Mouse (Mus musculus): Measurements from ENCODE around the gene Fbxl13.

Fbxl13 gene

GRCm38 (mm10) chr5:21645439-21646132, at the start of gene Fbxl13, which contains the start of gene Armc10:
Fbxl13 (minus strand) TSS chr5:21645634.
Armc10 (plus strand) TSS chr5:21645813.
- DNase-seq (ENCODE audit: low spot score): peak; percentile 90

DNA sequence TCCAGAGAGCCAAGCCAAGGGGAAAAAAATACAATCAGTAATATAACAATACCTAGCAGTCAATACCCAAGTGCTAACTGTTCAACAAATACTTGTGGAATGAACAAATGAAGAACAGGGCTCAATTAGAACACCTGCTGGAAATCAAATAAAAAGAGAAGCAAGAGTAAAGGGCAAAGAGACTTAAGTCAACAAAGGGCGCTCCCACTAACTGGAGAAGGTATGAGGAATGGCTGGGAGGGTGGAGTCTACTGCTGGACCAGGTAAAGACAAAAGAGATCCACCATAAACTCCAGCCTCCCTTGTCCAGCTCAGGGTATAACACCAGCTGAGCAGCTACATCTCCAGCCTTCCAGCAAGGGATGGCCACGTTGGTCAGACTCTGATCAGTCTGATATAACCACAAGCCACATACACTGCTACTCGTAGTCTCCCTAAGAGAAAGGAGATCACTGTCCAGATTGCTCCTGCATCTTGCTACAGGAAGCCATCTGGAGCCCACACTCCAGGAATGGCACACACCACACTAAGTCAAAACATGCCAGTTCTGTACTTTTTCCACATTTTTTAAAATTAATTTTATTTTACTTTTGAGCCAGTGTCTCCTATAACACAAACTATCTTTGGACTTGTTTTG, 49.5 kb upstream of the Fbxl13 start:
- DNase-seq (ENCODE audit: low spot score): no peak

- DNase-seq (ENCODE audit: low spot score): no peak
These were observed 48.0 kb upstream of the Fbxl13 start for GRCm38 (mm10) chr5:21693372-21693870.

GRCm38 (mm10) chr5:21692230-21692629, 46.8 kb upstream of the Fbxl13 start:
- no peak for DNase-seq (ENCODE audit: low spot score)

DNA sequence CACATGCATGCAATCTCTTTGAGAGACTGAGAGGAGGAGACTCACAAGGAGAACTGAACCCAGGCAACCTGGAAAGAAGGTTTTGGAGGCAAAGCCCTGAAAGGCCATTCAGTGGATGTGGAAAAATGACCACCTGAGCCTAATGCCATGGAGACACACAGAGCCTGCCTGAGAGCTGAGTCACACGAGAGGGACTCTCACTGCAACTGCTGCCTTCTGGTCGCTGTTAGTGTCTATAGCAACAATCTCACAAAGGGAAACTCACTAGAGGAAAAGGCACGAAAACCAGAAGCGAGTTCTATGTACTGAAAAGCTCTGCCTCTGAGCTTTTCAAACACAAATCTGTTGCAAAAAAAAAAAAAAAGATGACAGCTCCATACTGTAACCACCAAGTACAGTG, 41.6 kb upstream of the Fbxl13 start:
- DNase-seq (ENCODE audit: low spot score): no peak

- DNase-seq (ENCODE audit: low spot score): no peak
These were observed 39.6 kb upstream of the Fbxl13 start for GRCm38 (mm10) chr5:21685001-21685400.

- no peak for DNase-seq (ENCODE audit: low spot score)
These were observed 38.4 kb upstream of the Fbxl13 start for GRCm38 (mm10) chr5:21683811-21684210.

DNA sequence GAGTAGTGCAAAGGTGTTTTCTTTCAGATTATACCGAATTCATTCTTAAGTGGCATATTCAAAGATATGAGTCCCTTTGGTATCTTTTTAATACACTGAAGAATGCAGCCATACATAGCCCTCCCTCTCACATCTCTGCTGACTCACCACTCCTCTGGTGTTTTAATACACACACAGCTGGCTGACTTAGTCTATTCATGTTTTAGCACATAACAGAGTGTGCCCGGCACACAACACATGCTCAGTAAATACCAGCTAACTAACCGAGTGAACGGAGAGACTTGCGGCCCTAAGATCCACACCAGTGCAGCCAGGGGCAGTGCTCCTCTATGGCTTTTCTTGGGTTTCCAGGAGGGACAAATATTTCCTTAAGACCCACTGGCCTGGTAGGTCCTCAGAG, 35.5 kb upstream of the Fbxl13 start:
- DNase-seq (ENCODE audit: low spot score): no peak

DNA sequence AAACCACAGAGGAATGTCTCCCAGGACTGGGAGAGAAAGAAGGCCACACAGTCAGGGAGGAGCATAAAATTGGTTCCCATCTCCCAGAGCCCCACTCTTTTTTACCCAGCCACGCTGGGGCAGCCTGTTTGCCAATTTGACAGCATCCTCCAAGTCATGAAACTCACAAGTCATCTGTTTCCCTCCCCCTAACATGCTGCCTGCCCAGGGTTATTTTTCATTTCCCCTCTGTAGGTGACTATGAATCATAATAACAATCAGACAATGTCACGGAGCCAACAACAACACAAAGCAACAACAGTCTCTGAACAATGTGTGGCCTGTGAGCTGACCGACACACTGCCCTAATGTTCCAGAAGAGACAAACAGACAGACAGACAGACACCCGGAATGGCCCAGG, 34.6 kb upstream of the Fbxl13 start:
- DNase-seq (ENCODE audit: low spot score): peak; percentile 20

DNA sequence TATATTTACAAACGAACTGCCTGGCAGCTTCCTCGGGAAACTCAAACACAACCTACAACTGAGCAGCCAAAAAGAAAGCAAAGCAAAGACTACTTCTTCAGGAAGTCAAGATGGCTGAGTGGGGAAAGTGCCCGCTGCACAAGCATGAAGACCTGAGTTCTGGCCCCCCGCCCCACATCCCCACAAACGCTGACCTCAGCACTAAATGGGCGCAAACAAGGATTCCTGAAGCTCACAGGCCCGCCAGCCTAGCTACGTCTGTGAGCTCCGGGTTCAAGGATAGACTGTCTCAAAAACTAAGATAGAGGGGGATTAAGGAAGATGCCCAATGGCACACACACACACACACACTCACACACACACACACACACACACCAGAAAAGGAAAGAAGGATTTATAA, 32.9 kb upstream of the Fbxl13 start:
- DNase-seq (ENCODE audit: low spot score): no peak

GRCm38 (mm10) chr5:21677939-21678338, 32.5 kb upstream of the Fbxl13 start:
- DNase-seq (ENCODE audit: low spot score): peak; percentile 58

DNA sequence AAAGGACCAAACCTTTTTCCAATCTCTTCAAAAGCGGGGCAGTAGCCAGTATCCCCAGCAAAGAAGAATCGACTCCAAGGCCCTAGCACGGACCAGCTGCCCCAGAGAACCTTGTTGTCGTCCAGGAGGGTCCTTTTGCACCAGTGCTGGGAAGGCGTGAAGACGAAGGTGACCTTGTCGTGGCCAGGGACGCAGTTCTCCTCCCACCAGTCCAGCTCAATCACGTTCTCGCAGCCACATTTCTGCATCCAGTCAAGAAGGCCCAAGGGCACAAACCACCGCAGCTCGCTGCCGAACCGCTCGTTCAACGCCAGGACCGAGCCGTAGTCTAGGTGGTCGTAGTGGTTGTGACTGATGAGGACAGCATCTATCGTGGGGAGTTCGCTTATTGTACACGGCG, 30.1 kb upstream of the Fbxl13 start:
- no peak for DNase-seq (ENCODE audit: low spot score)

- no peak for DNase-seq (ENCODE audit: low spot score)
These were observed 29.6 kb upstream of the Fbxl13 start for GRCm38 (mm10) chr5:21675019-21675418.

- DNase-seq (ENCODE audit: low spot score): no peak
These were observed 28.3 kb upstream of the Fbxl13 start for GRCm38 (mm10) chr5:21673742-21674141.

DNA sequence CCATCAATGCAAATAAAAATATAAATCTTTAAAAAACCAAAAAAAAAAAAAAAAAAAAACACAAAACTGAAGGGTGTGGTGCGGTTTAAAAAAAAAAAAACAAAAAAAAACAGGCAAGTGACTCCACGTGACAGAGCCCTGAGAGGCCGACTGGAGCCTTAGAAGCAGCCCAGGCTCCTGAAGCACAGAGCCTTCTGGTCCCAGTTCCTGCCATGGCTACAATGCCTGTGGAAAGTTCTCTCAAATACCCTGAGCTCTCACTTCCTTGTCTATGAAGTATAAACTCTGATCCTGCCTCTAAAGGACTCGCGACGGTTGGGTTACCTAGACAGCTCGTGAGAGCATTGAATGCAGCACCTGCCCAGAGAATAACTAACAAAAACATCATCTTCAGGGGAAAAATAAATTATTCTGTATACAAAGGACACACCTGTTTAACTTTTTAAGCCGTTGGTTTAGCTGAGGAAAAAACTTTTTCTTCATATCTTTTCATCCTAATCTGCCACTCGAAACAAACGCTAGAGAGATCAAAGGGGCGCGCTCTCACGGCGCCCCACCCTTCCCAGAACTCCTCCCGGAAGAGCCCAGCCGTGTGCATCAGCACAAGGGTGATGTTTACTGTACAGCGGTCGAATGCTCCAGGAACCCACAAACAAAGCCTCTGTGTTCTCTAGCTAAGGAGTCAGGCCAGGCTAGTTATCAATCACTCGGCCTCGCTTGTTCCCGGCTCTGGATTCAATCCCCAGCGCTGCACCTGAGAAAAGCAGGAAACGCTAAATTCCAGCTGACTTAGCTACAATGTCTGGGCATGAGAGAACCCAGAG, 27.6 kb upstream of the Fbxl13 start:
- no peak for DNase-seq (ENCODE audit: low spot score)

- no peak for DNase-seq (ENCODE audit: low spot score)
These were observed 23.9 kb upstream of the Fbxl13 start for GRCm38 (mm10) chr5:21669307-21669706.

GRCm38 (mm10) chr5:21667191-21668137, 22.0 kb upstream of the Fbxl13 start:
- DNase-seq (ENCODE audit: low spot score): no peak

DNA sequence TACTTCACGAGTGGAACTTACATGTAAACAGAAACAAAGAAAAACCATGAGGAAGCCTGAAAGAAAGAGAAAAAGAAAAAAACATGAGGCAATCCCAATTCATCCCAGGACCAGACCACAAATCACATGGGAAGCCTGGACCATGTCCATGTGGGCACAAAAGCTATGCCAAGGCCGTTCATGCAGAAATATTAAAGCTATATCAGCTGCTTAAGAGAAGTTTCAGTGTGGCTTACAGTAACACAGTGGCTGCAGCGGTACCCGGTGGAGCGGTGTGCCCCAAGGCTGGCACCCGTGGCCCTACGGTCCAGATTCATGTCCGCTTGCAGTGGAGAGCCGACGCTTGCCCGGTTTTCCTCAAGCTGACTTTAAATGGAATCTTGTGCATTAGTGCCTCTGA, 17.6 kb upstream of the Fbxl13 start:
- DNase-seq (ENCODE audit: low spot score): no peak

- no peak for DNase-seq (ENCODE audit: low spot score)
These were observed 15.4 kb upstream of the Fbxl13 start for GRCm38 (mm10) chr5:21660850-21661249.

DNA sequence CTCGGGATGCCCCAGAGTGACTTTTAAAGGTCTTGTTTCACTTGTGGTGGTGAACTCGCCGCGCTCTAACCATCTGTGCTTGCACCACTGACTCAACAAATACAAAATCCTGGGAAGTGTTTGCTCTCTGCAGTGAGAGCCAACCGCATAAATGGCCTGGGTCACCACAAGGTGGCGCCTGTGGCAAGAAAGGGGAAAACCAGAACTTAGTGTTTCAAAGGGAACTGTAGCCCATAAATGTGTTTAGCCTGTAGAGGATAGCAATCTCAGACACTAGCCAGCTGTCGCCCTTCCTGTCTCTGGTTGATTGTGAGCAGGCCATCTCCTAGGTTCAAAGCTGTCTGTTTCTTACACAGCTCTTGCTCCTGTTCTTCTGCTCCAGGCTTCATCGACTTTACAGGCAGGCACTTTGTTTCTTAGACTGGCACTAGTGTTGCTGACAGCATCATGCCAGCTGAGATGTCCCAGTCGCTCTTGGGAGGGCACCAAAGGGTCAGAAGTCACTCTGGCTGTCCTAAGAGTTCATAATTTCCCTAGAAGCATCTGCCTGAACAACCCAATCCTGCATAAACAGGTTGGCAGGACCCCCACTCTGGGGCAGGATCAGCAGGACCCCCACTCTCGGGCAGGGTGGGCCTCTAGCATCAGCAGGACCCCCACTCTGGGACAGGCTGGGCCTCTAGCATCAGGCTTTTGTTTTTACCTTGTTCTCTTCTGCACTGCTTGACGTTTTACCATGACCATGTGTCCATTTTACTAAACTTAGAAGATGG, 13.4 kb upstream of the Fbxl13 start:
- DNase-seq (ENCODE audit: low spot score): peak; percentile 95

- DNase-seq (ENCODE audit: low spot score): no peak
These were observed 12.6 kb upstream of the Fbxl13 start for GRCm38 (mm10) chr5:21658038-21658437.

Measured in testis, postnatal 10 days (tissue).